Mouse (Mus musculus): Measurements from ENCODE around the gene Nme1.
"Not testable (repeated sequence)": the region's sequence is repeated elsewhere in the genome, so short reads cannot be mapped to it uniquely, and the experiment has no call there.

Nme1 gene

DNA sequence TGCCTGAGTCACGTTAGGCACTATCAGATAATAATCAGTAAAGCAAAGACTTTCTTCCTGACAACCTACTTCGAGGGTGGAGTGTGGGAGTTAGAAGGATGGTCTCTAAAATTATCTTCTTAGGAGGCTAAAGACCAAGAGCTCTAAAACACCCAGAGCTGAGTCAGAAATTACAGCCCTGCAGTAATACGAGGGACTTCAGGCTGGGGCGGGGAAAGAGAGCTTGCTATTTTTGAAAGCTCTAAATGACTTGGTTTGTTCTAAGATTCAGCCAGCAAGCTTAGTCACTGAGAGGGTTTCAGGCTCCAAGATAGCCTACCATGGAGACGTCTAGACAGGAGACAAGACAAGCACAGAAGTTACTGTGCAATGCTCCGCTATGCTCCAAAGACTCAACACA lies 2.9 kb downstream of the Nme1 start:
- no peak for DNase-seq (ENCODE audit: low spot score in 2 of 2)

GRCm38 (mm10) chr11:93963013-93963412 lies 5.3 kb downstream of the Nme1 start:
- DNase-seq (ENCODE audit: low spot score in 2 of 2), result no peak

DNA sequence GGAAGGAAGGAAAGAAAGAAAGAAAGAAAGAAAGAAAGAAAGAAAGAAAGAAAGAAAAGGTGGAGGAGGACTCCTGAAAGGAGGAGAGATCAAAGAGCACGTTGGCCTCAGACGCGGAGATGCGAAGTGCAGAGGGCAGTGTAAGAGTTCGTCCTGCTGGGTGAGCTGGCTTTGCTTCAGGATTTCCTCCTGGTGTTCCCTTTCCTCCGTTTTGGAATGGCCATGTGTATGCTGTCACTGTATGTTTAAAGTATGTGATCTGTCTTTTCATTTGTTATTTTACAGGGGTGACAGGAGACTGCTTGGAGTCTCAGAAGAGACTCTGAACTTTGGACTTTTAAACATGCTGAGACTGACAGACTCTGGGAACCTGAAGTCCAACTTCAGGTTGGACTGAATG lies 6.8 kb downstream of the Nme1 start:
- DNase-seq (ENCODE audit: low spot score in 2 of 2), result no peak

GRCm38 (mm10) chr11:93957746-93958145 lies 10.6 kb downstream of the Nme1 start:
- DNase-seq (ENCODE audit: low spot score in 2 of 2), result no peak

- no peak for DNase-seq (ENCODE audit: low spot score in 2 of 2)
These were observed 11.2 kb downstream of the Nme1 start for GRCm38 (mm10) chr11:93957031-93957555.

DNA sequence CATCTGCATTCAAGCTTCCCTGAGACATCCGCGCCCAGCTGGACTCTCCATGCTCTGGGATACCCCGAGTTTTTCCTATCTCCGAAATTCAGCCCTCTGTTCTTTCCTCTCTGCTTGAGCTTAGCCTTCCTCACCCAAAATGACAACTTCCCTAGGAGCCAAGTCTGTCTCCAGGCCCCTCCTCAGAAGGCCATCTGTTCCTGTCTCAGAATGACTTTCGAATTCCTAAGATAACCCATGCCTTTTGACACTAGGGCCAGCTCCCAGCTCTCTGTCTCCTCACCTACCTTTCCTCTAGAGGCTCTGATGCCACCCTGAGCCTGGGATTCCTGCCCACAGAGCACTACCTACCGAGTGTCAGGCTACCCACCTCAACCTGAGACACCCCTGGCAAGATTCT lies 12.2 kb downstream of the Nme1 start, which contains the start of gene Nme2:
Gene Nme2 (minus strand): TSS at position 101 of the 400 bp plus-strand sequence.
- DNase-seq (ENCODE audit: low spot score in 2 of 2), result no peak

DNA sequence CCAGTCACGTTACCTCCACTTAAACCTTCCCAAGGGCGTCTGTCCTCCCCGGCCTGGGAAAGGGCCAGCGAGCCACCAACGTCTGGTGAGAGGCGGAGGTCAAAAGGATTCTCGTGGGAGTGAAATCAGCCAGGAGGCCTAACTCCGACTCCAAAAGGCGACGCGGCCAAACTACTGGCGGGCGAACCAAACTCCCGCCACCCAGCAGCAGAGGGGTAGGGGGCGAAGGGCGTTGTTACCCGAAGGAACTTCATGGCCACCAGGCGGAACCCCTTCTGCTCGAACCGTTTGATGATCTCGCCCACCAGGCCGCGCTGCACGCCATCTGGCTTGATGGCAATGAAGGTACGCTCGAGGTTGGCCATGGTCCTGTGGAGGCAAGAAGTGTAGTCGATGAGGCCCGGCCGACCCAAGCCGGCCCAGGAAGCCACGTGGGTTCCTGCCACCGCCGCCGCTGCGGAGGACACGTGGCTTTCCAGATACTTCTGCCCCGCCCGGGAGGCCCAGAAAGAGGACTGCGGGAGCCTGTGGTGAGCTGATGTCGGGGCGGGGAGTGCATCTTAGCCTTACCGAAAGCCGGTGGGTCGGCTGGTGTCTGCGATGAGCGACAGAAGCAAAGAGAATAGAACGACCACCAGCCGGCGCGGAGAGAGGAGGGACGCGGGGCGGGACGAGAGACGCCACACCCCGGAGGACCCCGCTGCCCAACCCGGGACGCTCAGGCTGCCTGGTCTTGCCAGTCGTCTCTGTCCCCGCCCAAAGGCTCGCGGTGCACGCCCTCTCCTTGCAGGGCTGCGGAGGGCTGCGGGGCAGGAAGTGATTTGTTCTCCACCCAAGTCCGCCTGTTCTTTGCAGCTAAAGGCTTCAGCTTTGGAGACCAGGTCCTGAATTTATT lies 12.8 kb downstream of the Nme1 start:
- DNase-seq (ENCODE audit: low spot score in 2 of 2), result peak; percentile 94 to 96

GRCm38 (mm10) chr11:93954738-93955255 lies 13.5 kb downstream of the Nme1 start:
- DNase-seq (ENCODE audit: low spot score in 2 of 2), result no peak

DNA sequence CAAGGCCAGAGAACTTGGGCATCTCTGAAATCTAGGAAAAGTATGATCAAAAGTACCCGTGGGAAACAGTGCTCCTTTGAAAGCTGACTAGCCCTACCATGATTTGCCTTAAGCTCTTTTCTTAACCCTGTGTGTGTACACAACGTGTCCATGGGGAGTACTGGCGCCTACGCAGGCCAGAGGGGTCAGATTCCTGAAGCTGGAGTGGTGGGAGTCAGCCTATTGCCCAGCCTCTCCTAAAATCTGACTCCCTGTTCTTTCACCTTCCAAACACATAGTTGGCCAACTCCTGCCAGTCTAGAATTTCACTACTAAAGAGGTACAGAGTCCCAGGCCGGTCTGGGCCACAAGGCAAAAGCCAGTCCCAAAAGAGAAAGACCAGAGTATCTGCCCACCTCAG lies 15.9 kb downstream of the Nme1 start:
- no peak for DNase-seq (ENCODE audit: low spot score in 2 of 2)

- no peak for DNase-seq (ENCODE audit: low spot score in 2 of 2)
These were observed 18.3 kb downstream of the Nme1 start for GRCm38 (mm10) chr11:93950045-93950444.

DNA sequence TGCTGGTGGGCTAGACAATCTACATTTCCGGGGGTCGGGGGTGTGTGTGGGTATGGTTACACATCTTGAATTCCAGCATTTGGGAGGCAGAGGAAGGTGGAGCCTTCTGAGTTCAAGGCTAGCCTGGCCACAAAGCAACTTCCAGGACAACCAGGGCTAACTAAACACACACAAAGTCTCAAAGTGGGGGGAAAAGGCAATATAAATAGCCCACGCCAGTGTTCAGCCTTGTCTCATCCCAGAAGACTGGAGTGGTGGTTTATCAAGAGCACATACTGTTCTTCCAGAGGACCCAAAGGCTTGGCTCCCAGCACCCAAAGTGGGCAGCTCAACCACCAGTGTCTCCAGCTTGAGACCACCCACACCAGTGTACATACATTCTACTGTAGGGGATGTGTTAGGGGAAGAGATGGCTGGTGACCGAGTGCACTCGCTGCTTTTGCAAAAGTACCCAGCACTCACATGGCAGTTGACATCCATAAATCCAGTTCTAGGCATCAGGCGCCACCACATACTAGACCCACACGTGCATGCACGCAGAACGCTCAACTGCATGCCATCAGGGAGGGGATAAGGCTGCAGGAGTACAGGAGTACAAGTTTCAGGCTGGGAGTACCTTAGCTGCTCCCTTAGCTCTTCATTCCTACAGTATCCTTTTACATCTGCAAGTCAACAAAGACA lies 19.3 kb downstream of the Nme1 start:
- no peak for DNase-seq (ENCODE audit: low spot score in 2 of 2)

- DNase-seq (ENCODE audit: low spot score in 2 of 2), result no peak
These were observed 23.3 kb downstream of the Nme1 start for GRCm38 (mm10) chr11:93944986-93945385.

DNA sequence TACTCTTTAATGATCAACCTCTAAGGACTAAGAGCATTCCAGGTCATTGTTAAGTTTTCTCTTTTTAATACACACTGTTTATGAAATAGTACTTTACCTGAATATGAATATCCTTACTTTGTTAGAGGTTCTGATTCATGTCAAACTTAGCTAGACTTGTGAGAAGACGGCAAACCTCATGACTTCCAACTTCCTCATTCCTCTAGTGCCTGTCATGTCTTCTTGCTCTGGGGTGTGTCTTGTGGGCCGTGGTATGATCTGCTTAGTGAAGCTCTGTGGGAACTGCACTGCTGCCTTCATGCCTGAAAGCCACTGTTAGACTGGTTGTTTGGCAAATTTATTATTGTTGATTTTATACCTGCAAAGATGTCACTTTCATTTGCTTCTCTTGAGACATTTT lies 27.4 kb downstream of the Nme1 start:
- DNase-seq (ENCODE audit: low spot score in 2 of 2), result peak; percentile 46 to 50

GRCm38 (mm10) chr11:93929106-93929505 lies 39.2 kb downstream of the Nme1 start:
- DNase-seq (ENCODE audit: low spot score in 2 of 2), result no peak

DNA sequence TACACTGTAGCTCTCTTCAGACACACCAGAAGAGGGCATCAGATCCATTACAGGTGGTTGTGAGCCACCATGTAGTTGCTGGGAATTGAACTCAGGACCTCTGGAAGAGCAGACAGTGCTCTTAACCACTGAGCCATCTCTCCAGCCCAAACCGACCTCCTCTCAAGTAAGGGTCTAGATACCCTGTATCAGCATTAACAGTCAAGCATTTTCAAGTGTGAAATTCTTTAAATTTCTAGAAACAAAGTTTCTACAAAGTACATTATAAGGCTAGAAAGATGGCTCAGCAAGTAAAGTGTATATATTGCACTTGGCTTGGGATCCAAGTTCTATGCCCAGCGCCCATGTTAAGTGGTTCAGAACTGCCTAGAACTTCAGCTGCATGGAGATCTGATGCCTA lies 53.3 kb downstream of the Nme1 start:
- not testable (repeated sequence) for DNase-seq (ENCODE audit: low spot score in 2 of 2)

- no peak for DNase-seq (ENCODE audit: low spot score in 2 of 2)
These were observed 56.7 kb downstream of the Nme1 start for GRCm38 (mm10) chr11:93911603-93912002.

GRCm38 (mm10) chr11:93908829-93909228 lies 59.5 kb downstream of the Nme1 start:
- no peak for DNase-seq (ENCODE audit: low spot score in 2 of 2)

GRCm38 (mm10) chr11:93907839-93908238 lies 60.5 kb downstream of the Nme1 start:
- DNase-seq (ENCODE audit: low spot score in 2 of 2), result no peak
